Mouse (Mus musculus) kidney, adult 2 months (tissue): ENCODE data around the gene Atg4d. TPM values are rescaled to one million over a fixed set of nuclear protein-coding genes. Genes with fewer than 3 reads are reported as not detected.
A peak's percentile ranks its signal among the peaks of the same experiment; 100 is the strongest.

Experiments
- DNase-seq: peaks from one replicate; pipeline ENCODE4 v3.0.0; 2021
- H3K27ac ChIP-seq: fragments of 200-500 bp; 2 replicates; pipeline ENCODE4 v1.5.1; 2012; ENCODE audit warnings: low read depth, low read length, control low read depth, inconsistent platforms; ENCODE audit not compliant: insufficient read depth
- H3K27me3 ChIP-seq: fragments of 200-500 bp; replicated peaks from 2 replicates; pipeline ENCODE4 v1.6.1; 2012; ENCODE audit warnings: mild to moderate bottlenecking, moderate library complexity, low read length, inconsistent platforms; ENCODE audit not compliant: control insufficient read depth, insufficient read depth
- H3K36me3 ChIP-seq: fragments of 200-500 bp; 2 replicates; pipeline ENCODE4 v1.6.1; 2012; ENCODE audit warnings: mild to moderate bottlenecking, moderate library complexity, low read length, inconsistent platforms; ENCODE audit not compliant: control insufficient read depth, insufficient read depth
- H3K4me1 ChIP-seq: fragments of 200-500 bp; 2 replicates; pipeline ENCODE4 v1.6.1; 2011; ENCODE audit warnings: low read length; ENCODE audit not compliant: control insufficient read depth, insufficient read depth
- H3K4me3 ChIP-seq: fragments of 200-500 bp; 2 replicates; pipeline ENCODE4 v1.5.1; 2011; ENCODE audit warnings: mild to moderate bottlenecking, low read depth, low read length, control low read depth; ENCODE audit not compliant: insufficient read depth
- CTCF ChIP-seq: fragments of 200-500 bp; conservative IDR thresholded peaks from 2 replicates; pipeline ENCODE4 v1.5.1; 2011; ENCODE audit warnings: low read depth, mild to moderate bottlenecking, control low read depth, low read length, moderate library complexity, mixed read lengths; ENCODE audit not compliant: insufficient read depth, insufficient read length
- POLR2A ChIP-seq: fragments of 200-500 bp; IDR thresholded peaks from one replicate; pipeline ENCODE4 v1.6.1; 2011; ENCODE audit warnings: low read depth, low read length, control low read depth
- WGBS: fragments of 180-500 bp; shearing (Covaris S2); methylation state at CpG from one replicate; pipeline ENCODE4 v1.1.7; 2018; 5-methylcytosine and 5-hydroxymethylcytosine counted together
- polyA plus RNA-seq: library from polyadenylated mRNA; depleted of rRNA; stranded (reverse); fragments of >200 nt; gene quantifications from 2 replicates; pipeline ENCODE4 v1.2.3, GENCODE M21; 2012

The Atg4d gene
- polyA plus RNA-seq, 1 experiment = 67.0 TPM

DNA sequence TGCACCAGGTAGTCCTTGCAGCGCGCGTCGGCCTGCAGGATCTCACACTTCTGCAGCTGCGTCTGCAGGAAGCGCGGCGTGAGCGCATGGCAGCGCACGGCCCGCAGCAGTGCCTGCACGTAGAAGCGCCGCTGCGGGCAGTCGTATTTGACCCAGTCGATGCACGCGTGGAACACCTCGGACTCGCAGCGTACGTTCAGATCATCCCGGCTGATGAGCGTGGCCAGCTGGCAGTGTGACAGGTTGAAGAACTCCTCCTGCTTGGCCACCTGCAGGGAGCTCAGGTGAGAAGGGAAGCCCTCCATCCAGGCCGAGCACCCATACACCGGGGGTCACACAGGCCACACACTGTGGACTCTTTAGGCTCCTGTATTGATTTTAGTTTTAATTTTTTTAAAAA is 31.3 kb upstream of the Atg4d start:
- no peak overlapping the region for H3K27ac ChIP-seq
- WGBS = 91% methylated on average over 28 of the region's 28 CpGs
- no peaks in the 10 kb centered on the region; the same call in 1 of the 2 replicates for H3K36me3 ChIP-seq
- H3K27me3 ChIP-seq = no peaks in the 10 kb centered on the region
- TF ChIP-seq POLR2A (no peak), CTCF (no peak)
- H3K4me1 ChIP-seq = peaks cover 14% of the 10 kb centered on the region
- no peak for DNase-seq
- H3K4me3 ChIP-seq = no peak overlapping the region

DNA sequence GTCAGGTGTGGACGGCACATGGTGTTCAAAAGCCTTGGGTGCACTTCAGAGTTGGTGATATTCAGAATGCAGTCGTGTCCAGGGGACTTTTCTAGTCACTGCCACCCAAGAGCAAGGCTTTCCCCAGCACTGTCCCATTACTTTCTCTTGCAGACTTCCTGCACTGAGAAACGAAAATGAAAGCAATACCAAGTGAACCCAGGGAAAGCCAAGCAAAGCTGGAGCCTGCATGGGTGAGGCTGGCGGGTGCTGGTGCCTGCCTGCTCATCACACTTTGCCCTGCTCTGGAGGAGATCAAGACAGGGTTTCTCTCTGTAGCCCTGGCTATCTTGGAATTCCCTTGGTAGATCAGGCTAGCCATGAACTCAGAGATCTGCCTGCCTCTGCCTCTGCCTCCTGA is 29.8 kb upstream of the Atg4d start:
- DNase-seq = peak; percentile 52
- peak overlapping the region; percentile 29; the same call in 1 of the 2 replicates for H3K27ac ChIP-seq
- H3K4me3 ChIP-seq = no peak overlapping the region
- peaks cover 18% of the 10 kb centered on the region for H3K4me1 ChIP-seq
- no peaks in the 10 kb centered on the region; the same call in 1 of the 2 replicates for H3K36me3 ChIP-seq
- WGBS = 65% methylated on average over 4 of the region's 4 CpGs
- no peaks in the 10 kb centered on the region for H3K27me3 ChIP-seq
- TF ChIP-seq POLR2A = no peak
- no peak for TF ChIP-seq CTCF

DNA sequence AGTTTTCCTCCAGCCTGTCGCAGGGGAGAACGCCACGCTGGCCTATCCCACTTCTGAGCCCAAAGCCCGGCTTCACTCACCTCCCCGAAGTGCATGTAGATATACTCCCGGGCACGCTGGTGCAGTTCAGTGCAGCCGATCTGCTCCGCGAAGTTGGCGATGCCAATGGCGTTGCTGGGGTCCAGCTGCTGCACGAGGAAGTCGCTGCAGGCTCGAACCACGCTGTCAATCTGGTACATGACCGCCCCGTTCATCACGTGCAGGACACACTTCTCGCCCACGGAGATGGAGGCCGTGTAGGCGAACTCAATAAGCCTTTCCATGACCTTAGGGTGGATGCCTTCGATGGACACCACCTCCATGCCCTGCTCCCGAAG is 28.1 kb upstream of the Atg4d start:
- Histone ChIP-seq H3K4me3 (peak overlapping the region; percentile 91; the same call in 1 of the 2 replicates), H3K36me3 (no peaks in the 10 kb centered on the region; the same call in 1 of the 2 replicates), H3K27me3 (no peaks in the 10 kb centered on the region), H3K27ac (no peak overlapping the region), H3K4me1 (peaks cover 18% of the 10 kb centered on the region)
- 62% methylated on average over 25 of the region's 25 CpGs for WGBS
- no peak for DNase-seq
- TF ChIP-seq POLR2A (no peak), CTCF (no peak)

DNA sequence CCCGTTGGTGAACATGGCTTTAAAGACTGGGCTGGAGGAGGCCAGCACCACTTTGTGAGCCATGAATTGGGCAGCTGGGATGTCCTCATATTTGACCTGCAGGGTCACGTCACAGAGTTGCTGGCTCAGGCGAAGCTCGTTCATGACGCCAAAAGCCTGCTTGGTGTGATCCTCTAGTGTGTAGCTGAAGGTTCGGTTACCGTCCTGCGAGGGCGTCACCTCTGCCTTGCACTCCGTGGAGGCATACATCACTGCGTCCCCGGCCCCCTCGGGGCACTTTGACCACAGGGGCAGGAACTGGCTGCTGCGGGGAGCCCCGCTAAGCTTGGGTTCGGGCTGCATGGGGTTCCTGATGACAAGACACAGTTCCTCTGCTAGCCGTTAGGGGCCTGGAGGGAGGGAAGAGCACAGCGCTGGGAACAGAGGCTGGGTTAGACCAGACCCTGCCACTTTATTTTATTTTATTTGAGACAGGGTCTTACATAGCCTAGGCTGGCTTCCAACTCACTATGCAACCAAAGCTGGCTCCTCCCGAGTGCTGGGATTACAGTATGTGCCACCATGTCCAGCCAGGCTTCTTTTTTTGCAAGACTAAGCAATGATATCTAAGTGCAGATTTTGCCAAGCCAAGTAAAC is 27.6 kb upstream of the Atg4d start:
- H3K36me3 ChIP-seq = no peaks in the 10 kb centered on the region; the same call in 1 of the 2 replicates
- no peaks in the 10 kb centered on the region for H3K27me3 ChIP-seq
- peaks cover 18% of the 10 kb centered on the region for H3K4me1 ChIP-seq
- WGBS = 9% methylated on average over 19 of the region's 19 CpGs
- peak overlapping the region; percentile 93 for H3K27ac ChIP-seq
- DNase-seq = peak; percentile 28
- no peak for TF ChIP-seq POLR2A
- peak; percentile 26; the same call in 1 of the 2 replicates for TF ChIP-seq CTCF
- peak overlapping the region; percentile 91 for H3K4me3 ChIP-seq

DNA sequence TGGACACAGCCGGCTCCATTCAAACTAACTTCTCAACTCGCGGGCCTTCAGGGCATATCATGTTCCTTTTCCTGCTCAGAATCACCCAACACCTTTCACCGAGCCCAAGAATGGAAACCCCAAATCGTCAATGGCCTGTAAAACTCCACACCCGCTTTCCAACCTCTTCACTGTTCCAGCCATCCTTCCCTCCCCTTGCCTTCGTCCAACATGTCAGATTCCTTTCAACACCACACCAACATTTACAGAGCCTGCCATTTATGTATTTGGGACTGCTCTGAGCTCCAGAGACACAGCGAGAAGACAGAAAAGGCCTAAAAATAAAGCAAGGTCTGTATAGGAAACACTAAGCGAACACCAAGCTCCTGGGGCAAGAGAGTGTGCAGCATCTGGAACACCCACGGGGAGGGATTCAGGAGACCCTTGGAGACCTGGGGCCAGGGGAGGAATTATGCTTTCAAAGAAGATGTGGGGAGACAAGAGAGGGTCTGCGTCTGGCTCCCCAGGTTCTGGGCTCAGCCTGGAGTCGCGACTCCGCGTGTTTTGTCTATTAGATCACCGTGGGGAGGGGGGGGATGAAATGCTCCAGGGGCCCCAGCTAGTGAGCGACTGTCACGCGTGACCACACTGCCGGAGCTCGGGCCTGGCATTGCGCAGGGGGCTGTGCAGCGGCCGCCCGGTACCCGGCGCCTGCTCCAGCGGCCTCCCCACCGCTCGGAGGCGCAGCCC is 26.9 kb upstream of the Atg4d start:
- peak; percentile 51 for DNase-seq
- no peak for TF ChIP-seq CTCF
- TF ChIP-seq POLR2A = peak; percentile 6
- H3K36me3 ChIP-seq = no peaks in the 10 kb centered on the region; the same call in 1 of the 2 replicates
- peaks cover 18% of the 10 kb centered on the region for H3K4me1 ChIP-seq
- under 1% methylated on average over 29 of the region's 31 CpGs for WGBS
- peak overlapping the region; percentile 93 for H3K27ac ChIP-seq
- no peaks in the 10 kb centered on the region for H3K27me3 ChIP-seq
- H3K4me3 ChIP-seq = peak overlapping the region; percentile 91

DNA sequence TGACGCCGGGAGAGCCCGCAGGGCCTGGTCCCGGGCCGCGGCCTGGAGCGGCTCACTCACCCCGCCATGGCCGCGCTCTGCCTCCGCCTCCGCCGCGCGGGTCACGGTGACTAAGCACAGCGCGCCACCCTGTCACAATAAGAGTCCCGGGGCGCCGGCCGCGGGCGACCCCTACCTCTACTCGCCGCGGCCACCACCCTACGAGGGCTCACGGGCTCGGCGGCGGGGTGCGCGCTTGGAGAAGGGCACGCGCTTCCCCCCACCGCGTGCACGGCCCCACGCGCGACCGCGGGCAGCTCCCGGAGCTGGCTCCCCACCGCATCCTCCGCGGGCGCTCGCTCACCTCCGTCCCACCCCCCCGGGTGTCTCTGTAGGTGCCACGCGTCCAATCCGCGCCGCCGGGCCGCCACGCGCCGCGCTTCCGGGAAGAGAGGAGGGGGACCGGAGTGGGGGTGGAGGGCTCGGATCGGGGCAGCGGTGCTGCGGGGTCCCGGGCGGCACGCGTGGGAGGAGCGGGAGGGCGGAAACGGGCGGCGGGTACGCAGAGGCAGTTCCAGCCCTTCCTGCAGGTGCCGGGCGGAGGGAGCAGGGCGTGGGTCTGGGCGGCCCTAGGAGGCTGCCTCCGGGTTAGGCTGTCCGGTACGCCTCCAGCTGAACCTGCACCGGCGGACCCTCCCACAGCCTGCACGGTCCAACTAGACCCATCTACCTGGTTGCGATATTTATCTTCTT is 26.2 kb upstream of the Atg4d start, which contains the start of gene Keap1:
Keap1 (minus strand) TSS at position 629 of the 732 bp plus-strand sequence.
- peaks cover 18% of the 10 kb centered on the region for H3K4me1 ChIP-seq
- H3K36me3 ChIP-seq = no peaks in the 10 kb centered on the region
- peak within 1 kb of the TSS; percentile 91 for H3K4me3 ChIP-seq
- TF ChIP-seq CTCF (no peak), POLR2A (peak; percentile 7)
- DNase-seq = peak; percentile 87
- under 1% methylated on average over 87 of the region's 90 CpGs for WGBS
- peaks cover 1% of the 10 kb centered on the region; the same call in 1 of the 2 replicates for H3K27me3 ChIP-seq
- peak within 1 kb of the TSS; percentile 93 for H3K27ac ChIP-seq

DNA sequence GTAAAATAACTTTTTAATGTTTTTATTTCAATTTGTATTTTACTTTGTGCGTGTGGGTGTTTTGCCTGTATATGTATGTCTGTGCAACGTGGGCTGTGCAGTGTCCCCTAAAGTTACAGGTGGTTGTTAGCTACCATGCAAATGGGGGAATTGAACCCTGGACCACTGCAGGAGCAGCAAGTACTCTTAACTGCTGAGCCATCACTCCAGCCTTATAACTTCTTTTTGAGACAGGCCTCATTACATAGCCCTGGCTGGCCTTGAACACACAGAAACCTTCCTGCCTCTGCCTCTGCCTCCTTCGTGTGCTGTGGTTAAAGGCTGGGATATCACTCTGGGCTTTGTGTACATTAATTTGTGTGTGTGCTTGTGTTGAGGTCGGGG is 25.6 kb upstream of the Atg4d start:
- WGBS = 35% methylated on average over 4 of the region's 4 CpGs
- Histone ChIP-seq H3K36me3 (no peaks in the 10 kb centered on the region), H3K4me1 (peaks cover 18% of the 10 kb centered on the region), H3K27me3 (peaks cover 3% of the 10 kb centered on the region; the same call in 1 of the 2 replicates), H3K27ac (peak overlapping the region; percentile 93), H3K4me3 (peak overlapping the region; percentile 91)
- no peak for TF ChIP-seq CTCF
- no peak for TF ChIP-seq POLR2A
- no peak for DNase-seq
